Mouse (Mus musculus) kidney, adult 2 months (tissue): Measurements from ENCODE around the gene Omg. TPM values are rescaled to one million over a fixed set of nuclear protein-coding genes. Genes with fewer than 3 reads are reported as not detected.
A peak's percentile ranks its signal among the peaks of the same experiment; 100 is the strongest.

Experiments
- DNase-seq: peaks from one replicate; pipeline ENCODE4 v3.0.0; 2021
- H3K27ac ChIP-seq: fragments of 200-500 bp; 2 replicates; pipeline ENCODE4 v1.5.1; 2012; ENCODE audit warnings: low read depth, low read length, control low read depth, inconsistent platforms; ENCODE audit not compliant: insufficient read depth
- H3K27me3 ChIP-seq: fragments of 200-500 bp; replicated peaks from 2 replicates; pipeline ENCODE4 v1.6.1; 2012; ENCODE audit warnings: mild to moderate bottlenecking, moderate library complexity, low read length, inconsistent platforms; ENCODE audit not compliant: control insufficient read depth, insufficient read depth
- H3K36me3 ChIP-seq: fragments of 200-500 bp; 2 replicates; pipeline ENCODE4 v1.6.1; 2012; ENCODE audit warnings: mild to moderate bottlenecking, moderate library complexity, low read length, inconsistent platforms; ENCODE audit not compliant: control insufficient read depth, insufficient read depth
- H3K4me1 ChIP-seq: fragments of 200-500 bp; 2 replicates; pipeline ENCODE4 v1.6.1; 2011; ENCODE audit warnings: low read length; ENCODE audit not compliant: control insufficient read depth, insufficient read depth
- H3K4me3 ChIP-seq: fragments of 200-500 bp; 2 replicates; pipeline ENCODE4 v1.5.1; 2011; ENCODE audit warnings: mild to moderate bottlenecking, low read depth, low read length, control low read depth; ENCODE audit not compliant: insufficient read depth
- CTCF ChIP-seq: fragments of 200-500 bp; conservative IDR thresholded peaks from 2 replicates; pipeline ENCODE4 v1.5.1; 2011; ENCODE audit warnings: low read depth, mild to moderate bottlenecking, control low read depth, low read length, moderate library complexity, mixed read lengths; ENCODE audit not compliant: insufficient read depth, insufficient read length
- POLR2A ChIP-seq: fragments of 200-500 bp; IDR thresholded peaks from one replicate; pipeline ENCODE4 v1.6.1; 2011; ENCODE audit warnings: low read depth, low read length, control low read depth
- WGBS: fragments of 180-500 bp; shearing (Covaris S2); methylation state at CpG from one replicate; pipeline ENCODE4 v1.1.7; 2018; 5-methylcytosine and 5-hydroxymethylcytosine counted together
- polyA plus RNA-seq: library from polyadenylated mRNA; depleted of rRNA; stranded (reverse); fragments of >200 nt; gene quantifications from 2 replicates; pipeline ENCODE4 v1.2.3, GENCODE M21; 2012

Gene Omg
- polyA plus RNA-seq, 1 experiment: 0.16 TPM

- TF ChIP-seq CTCF (no peak), POLR2A (no peak)
- no peaks in the 10 kb centered on the region; the same call in 1 of the 2 replicates for H3K4me1 ChIP-seq
Measured at GRCm38 (mm10) chr11:79515798-79516197, 11.9 kb upstream of the Omg start.

GRCm38 (mm10) chr11:79515331-79515730 lies 11.4 kb upstream of the Omg start:
- WGBS: 67% methylated on average over 6 of the region's 6 CpGs
- Histone ChIP-seq H3K27ac (no peak overlapping the region), H3K4me3 (no peak overlapping the region), H3K4me1 (no peaks in the 10 kb centered on the region), H3K36me3 (no peaks in the 10 kb centered on the region), H3K27me3 (no peaks in the 10 kb centered on the region)
- DNase-seq: no peak
- TF ChIP-seq POLR2A (no peak), CTCF (no peak)

More at GRCm38 (mm10) chr11:79515798-79516197, 11.9 kb upstream of the Omg start:
- Histone ChIP-seq H3K4me3 (no peak overlapping the region), H3K27me3 (no peaks in the 10 kb centered on the region), H3K27ac (no peak overlapping the region), H3K36me3 (no peaks in the 10 kb centered on the region)
- WGBS: 99% methylated on average over 2 of the region's 2 CpGs
- no peak for DNase-seq

GRCm38 (mm10) chr11:79511970-79512369 lies 8.1 kb upstream of the Omg start:
- H3K36me3 ChIP-seq: no peaks in the 10 kb centered on the region
- no peak for TF ChIP-seq CTCF
- TF ChIP-seq POLR2A: no peak
- DNase-seq: no peak
- H3K27ac ChIP-seq: no peak overlapping the region
- no peak overlapping the region for H3K4me3 ChIP-seq
- H3K27me3 ChIP-seq: no peaks in the 10 kb centered on the region
- WGBS: 91% methylated on average over 3 of the region's 3 CpGs
- H3K4me1 ChIP-seq: no peaks in the 10 kb centered on the region

GRCm38 (mm10) chr11:79504506-79504905 lies 622 bp upstream of the Omg start:
- no peak for TF ChIP-seq CTCF
- TF ChIP-seq POLR2A: no peak
- Histone ChIP-seq H3K36me3 (no peaks in the 10 kb centered on the region), H3K27me3 (no peaks in the 10 kb centered on the region), H3K4me1 (peaks cover 2% of the 10 kb centered on the region; the same call in 1 of the 2 replicates), H3K27ac (no peak overlapping the region), H3K4me3 (no peak overlapping the region)
- 92% methylated on average over 7 of the region's 7 CpGs for WGBS
- no peak for DNase-seq

- no peaks in the 10 kb centered on the region for H3K27me3 ChIP-seq
- no peak overlapping the region for H3K4me3 ChIP-seq
- no peak overlapping the region for H3K27ac ChIP-seq
- WGBS: 79% methylated on average over 2 of the region's 2 CpGs
- no peak for TF ChIP-seq POLR2A
- TF ChIP-seq CTCF: no peak
- H3K36me3 ChIP-seq: no peaks in the 10 kb centered on the region
- H3K4me1 ChIP-seq: peaks cover 2% of the 10 kb centered on the region; the same call in 1 of the 2 replicates
- DNase-seq: no peak
Measured at GRCm38 (mm10) chr11:79502917-79503316, 967 bp downstream of the Omg start.

GRCm38 (mm10) chr11:79494976-79495800 lies 8.7 kb downstream of the Omg start:
- DNase-seq: peak; percentile 48
- Histone ChIP-seq H3K27ac (peak overlapping the region; percentile 60), H3K4me3 (0 out of 2 replicates have a peak overlapping the region, but pooled peaks have one; percentile 7), H3K27me3 (no peaks in the 10 kb centered on the region), H3K36me3 (no peaks in the 10 kb centered on the region; the same call in 1 of the 2 replicates), H3K4me1 (peaks cover 4% of the 10 kb centered on the region; the same call in 1 of the 2 replicates)
- TF ChIP-seq CTCF: no peak
- TF ChIP-seq POLR2A: no peak
- 33% methylated on average over 10 of the region's 10 CpGs for WGBS

GRCm38 (mm10) chr11:79484721-79485120 lies 19.2 kb downstream of the Omg start:
- Histone ChIP-seq H3K4me3 (no peak overlapping the region), H3K4me1 (no peaks in the 10 kb centered on the region), H3K36me3 (no peaks in the 10 kb centered on the region; the same call in 1 of the 2 replicates), H3K27ac (no peak overlapping the region), H3K27me3 (no peaks in the 10 kb centered on the region)
- no peak for TF ChIP-seq CTCF
- no peak for TF ChIP-seq POLR2A
- no peak for DNase-seq
